Mouse (Mus musculus) MEL (cell line): ENCODE results near the gene Spop.

Experiments
- BHLHE40 ChIP-seq: IDR thresholded peaks from 2 replicates; pipeline ENCODE4 v1.6.1; 2012; ENCODE audit warnings: low read depth, mild to moderate bottlenecking, inconsistent platforms, low read length, improper control_type of control experiment, borderline replicate concordance
- CTCF ChIP-seq, 3 experiments: IDR thresholded peaks in 2 of 3; conservative IDR thresholded peaks in 1 of 3; 2 replicates each; pipeline ENCODE4 v1.5.1; 2011 to 2012; ENCODE audit warnings: low read length in 3 of 3, low read depth in 2 of 3, mild to moderate bottlenecking in 2 of 3, improper control_type of control experiment in 1 of 3, inconsistent platforms in 1 of 3, mixed read lengths in 1 of 3, moderate library complexity in 1 of 3; ENCODE audit not compliant: control insufficient read depth in 1 of 3, insufficient read depth in 1 of 3, poor library complexity in 1 of 3, severe bottlenecking in 1 of 3
- GABPA ChIP-seq: IDR thresholded peaks from 2 replicates; pipeline ENCODE4 v1.6.1; 2012; ENCODE audit warnings: low read depth, mild to moderate bottlenecking, inconsistent platforms, low read length, improper control_type of control experiment, moderate library complexity
- GATA1 ChIP-seq: IDR thresholded peaks from 2 replicates; pipeline ENCODE4 v1.6.1; 2011; ENCODE audit warnings: low read depth, low read length, improper control_type of control experiment
- HCFC1 ChIP-seq: IDR thresholded peaks from 2 replicates; pipeline ENCODE4 v1.6.1; 2012; ENCODE audit warnings: low read depth, mild to moderate bottlenecking, inconsistent platforms, low read length, improper control_type of control experiment, moderate library complexity
- MAFK ChIP-seq: IDR thresholded peaks from 2 replicates; pipeline ENCODE4 v1.6.1; 2011; ENCODE audit warnings: low read depth, mild to moderate bottlenecking, low read length, improper control_type of control experiment, borderline replicate concordance
- POLR2A ChIP-seq, 2 experiments: IDR thresholded peaks; 2 replicates each; pipeline ENCODE4 v1.6.1; 2011 to 2012; ENCODE audit warnings: low read length in 2 of 2, mild to moderate bottlenecking in 2 of 2, control low read depth in 1 of 2, improper control_type of control experiment in 1 of 2, low read depth in 1 of 2, moderate library complexity in 1 of 2; ENCODE audit not compliant: control insufficient read depth in 1 of 2, insufficient read depth in 1 of 2, poor library complexity in 1 of 2
- USF1 ChIP-seq: IDR thresholded peaks from 2 replicates; pipeline ENCODE4 v1.6.1; 2014; ENCODE audit warnings: low read depth, mild to moderate bottlenecking, inconsistent platforms, low read length, improper control_type of control experiment, moderate library complexity

GRCm38 (mm10) chr11:95415931-95416330 is 2.1 kb downstream of the Spop start:
- no peak for TF ChIP-seq GATA1
- TF ChIP-seq CTCF (IDR thresholded peaks at IDR 0.05 in 2 of 3, conservative IDR thresholded peaks at IDR 0.05 in 1 of 3; ENCODE audit: control insufficient read depth in 1 of 3, insufficient read depth in 1 of 3, low read depth in 2 of 3, low read length in 3 of 3, poor library complexity in 1 of 3, severe bottlenecking in 1 of 3) = no peak
- TF ChIP-seq USF1 = no peak
- no peak for TF ChIP-seq GABPA
- TF ChIP-seq POLR2A (IDR thresholded peaks at IDR 0.05; ENCODE audit: control insufficient read depth in 1 of 2, insufficient read depth in 1 of 2, low read depth in 1 of 2, low read length in 2 of 2, poor library complexity in 1 of 2) = no peak
- no peak for TF ChIP-seq HCFC1
- TF ChIP-seq MAFK = no peak
- no peak for TF ChIP-seq BHLHE40
